Mouse (Mus musculus) liver, adult 2 months (tissue): ENCODE measurements at regions not wholly inside any gene's neighbourhood (a gene's known extent, or its start where the extent isn't known, plus 50 kb on each side); places are given as distances from the start of the nearest gene placed in this dataset.

Experiments used
- DNase-seq: peaks from one replicate; pipeline ENCODE4 v3.0.0-alpha.2; 2011; ENCODE audit warnings: low read depth, low spot score; ENCODE audit errors: extremely low read depth
- H3K27ac ChIP-seq: fragments of 200-500 bp; replicated peaks from 2 replicates; pipeline ENCODE4 v1.5.1; 2012; ENCODE audit warnings: low read depth, mild to moderate bottlenecking, control low read depth, inconsistent platforms, low read length; ENCODE audit not compliant: insufficient read depth
- H3K27me3 ChIP-seq: fragments of 200-500 bp; 2 replicates; pipeline ENCODE4 v1.6.1; 2012; ENCODE audit warnings: mild to moderate bottlenecking, moderate library complexity, low read length, inconsistent platforms; ENCODE audit not compliant: control insufficient read depth, insufficient read depth
- H3K36me3 ChIP-seq: fragments of 200-500 bp; 2 replicates; pipeline ENCODE4 v1.6.1; 2012; ENCODE audit warnings: low read length, inconsistent platforms; ENCODE audit not compliant: control insufficient read depth, insufficient read depth
- H3K4me1 ChIP-seq: fragments of 200-500 bp; 2 replicates; pipeline ENCODE4 v1.6.1; 2011; ENCODE audit warnings: low read length; ENCODE audit not compliant: control insufficient read depth, insufficient read depth
- H3K4me3 ChIP-seq: fragments of 200-500 bp; 2 replicates; pipeline ENCODE4 v1.5.1; 2011; ENCODE audit warnings: low read depth, mild to moderate bottlenecking, control low read depth, low read length, moderate library complexity; ENCODE audit not compliant: insufficient read depth
- H3K79me2 ChIP-seq: fragments of 200-500 bp; 2 replicates; pipeline ENCODE4 v1.6.1; 2012; ENCODE audit warnings: inconsistent platforms, mild to moderate bottlenecking, low read length, moderate library complexity; ENCODE audit not compliant: control insufficient read depth, insufficient read depth
- H3K9ac ChIP-seq: fragments of 200-500 bp; 2 replicates; pipeline ENCODE4 v1.6.1; 2012; ENCODE audit warnings: low read depth, mild to moderate bottlenecking, control low read depth, inconsistent platforms, low read length
- CTCF ChIP-seq: fragments of 200-500 bp; IDR thresholded peaks from 2 replicates; pipeline ENCODE4 v1.5.1; 2011; ENCODE audit warnings: low read depth, low read length, control low read depth
- POLR2A ChIP-seq: fragments of 200-500 bp; IDR thresholded peaks from 2 replicates; pipeline ENCODE4 v1.6.1; 2011; ENCODE audit warnings: low read length, control low read depth; ENCODE audit not compliant: insufficient read depth; ENCODE audit errors: extremely low read depth
- whole genome bisulfite sequencing: fragments of 180-500 bp; shearing (Covaris S2); methylation state at CpG from one replicate; pipeline ENCODE4 v1.1.7; 2018; 5-methylcytosine and 5-hydroxymethylcytosine counted together

GRCm38 (mm10) chr11:20897468-20897867 is 66.6 kb upstream of the Lgalsl start:
- no peaks in the 10 kb centered on the region for H3K36me3 ChIP-seq
- WGBS: 93% methylated on average over 7 of the region's 7 CpGs
- H3K4me3 ChIP-seq: no peak overlapping the region
- H3K79me2 ChIP-seq: no peaks in the 10 kb centered on the region
- no peaks in the 10 kb centered on the region for H3K27me3 ChIP-seq
- H3K4me1 ChIP-seq: no peaks in the 10 kb centered on the region
- no peak overlapping the region for H3K9ac ChIP-seq
- H3K27ac ChIP-seq: no peak overlapping the region
- DNase-seq: no peak
- no peak for TF ChIP-seq POLR2A
- no peak for TF ChIP-seq CTCF

GRCm38 (mm10) chr11:20898558-20898957 is 67.7 kb upstream of the Lgalsl start:
- Histone ChIP-seq H3K27ac (no peak overlapping the region), H3K79me2 (no peaks in the 10 kb centered on the region), H3K9ac (no peak overlapping the region), H3K36me3 (no peaks in the 10 kb centered on the region), H3K27me3 (no peaks in the 10 kb centered on the region), H3K4me1 (no peaks in the 10 kb centered on the region), H3K4me3 (no peak overlapping the region)
- no peak for DNase-seq
- 86% methylated on average over 4 of the region's 4 CpGs for WGBS
- TF ChIP-seq POLR2A (no peak), CTCF (no peak)

GRCm38 (mm10) chr11:20899766-20900165 is 68.9 kb upstream of the Lgalsl start:
- DNase-seq: no peak
- no peak overlapping the region for H3K27ac ChIP-seq
- no peak overlapping the region for H3K9ac ChIP-seq
- no peaks in the 10 kb centered on the region for H3K36me3 ChIP-seq
- 91% methylated on average over 6 of the region's 6 CpGs for WGBS
- H3K27me3 ChIP-seq: no peaks in the 10 kb centered on the region
- no peaks in the 10 kb centered on the region for H3K4me1 ChIP-seq
- H3K79me2 ChIP-seq: no peaks in the 10 kb centered on the region
- no peak overlapping the region for H3K4me3 ChIP-seq
- no peak for TF ChIP-seq POLR2A
- TF ChIP-seq CTCF: no peak

- Histone ChIP-seq H3K79me2 (no peaks in the 10 kb centered on the region), H3K27ac (no peak overlapping the region), H3K4me3 (no peak overlapping the region), H3K4me1 (no peaks in the 10 kb centered on the region), H3K36me3 (no peaks in the 10 kb centered on the region), H3K9ac (no peak overlapping the region), H3K27me3 (no peaks in the 10 kb centered on the region)
- DNase-seq: no peak
- TF ChIP-seq POLR2A (no peak), CTCF (no peak)
- WGBS: 81% methylated on average over 2 of the region's 2 CpGs
Measured at GRCm38 (mm10) chr11:20902001-20902400, 71.1 kb upstream of the Lgalsl start.

GRCm38 (mm10) chr11:20902910-20903309 is 72.1 kb upstream of the Lgalsl start:
- TF ChIP-seq CTCF (no peak), POLR2A (no peak)
- H3K4me1 ChIP-seq: no peaks in the 10 kb centered on the region
- H3K27me3 ChIP-seq: no peaks in the 10 kb centered on the region
- H3K36me3 ChIP-seq: no peaks in the 10 kb centered on the region
- WGBS: 86% methylated on average over 8 of the region's 8 CpGs
- DNase-seq: no peak
- H3K79me2 ChIP-seq: no peaks in the 10 kb centered on the region
- no peak overlapping the region for H3K27ac ChIP-seq
- no peak overlapping the region for H3K4me3 ChIP-seq
- H3K9ac ChIP-seq: no peak overlapping the region

- WGBS: 72% methylated on average over 3 of the region's 3 CpGs
- no peak overlapping the region for H3K27ac ChIP-seq
- no peak for TF ChIP-seq CTCF
- TF ChIP-seq POLR2A: no peak
- H3K4me1 ChIP-seq: no peaks in the 10 kb centered on the region
- H3K27me3 ChIP-seq: no peaks in the 10 kb centered on the region
- H3K79me2 ChIP-seq: no peaks in the 10 kb centered on the region
- H3K9ac ChIP-seq: no peak overlapping the region
- no peak overlapping the region for H3K4me3 ChIP-seq
- no peak for DNase-seq
- no peaks in the 10 kb centered on the region for H3K36me3 ChIP-seq
Measured at GRCm38 (mm10) chr11:20907996-20908395, 77.1 kb upstream of the Lgalsl start.
